Mouse (Mus musculus) embryo, embryonic 10 days (tissue): Measurements from ENCODE around the gene Slc16a11.
A peak's percentile ranks its signal among the peaks of the same experiment; 100 is the strongest.

Source experiments
- DNase-seq: peaks from one replicate; pipeline ENCODE4 v3.0.0-alpha.2; 2015; ENCODE audit warnings: low spot score

Gene Slc16a11

GRCm38 (mm10) chr11:70251853-70252252, 39.3 kb downstream of the Slc16a11 start:
- no peak for DNase-seq

DNA sequence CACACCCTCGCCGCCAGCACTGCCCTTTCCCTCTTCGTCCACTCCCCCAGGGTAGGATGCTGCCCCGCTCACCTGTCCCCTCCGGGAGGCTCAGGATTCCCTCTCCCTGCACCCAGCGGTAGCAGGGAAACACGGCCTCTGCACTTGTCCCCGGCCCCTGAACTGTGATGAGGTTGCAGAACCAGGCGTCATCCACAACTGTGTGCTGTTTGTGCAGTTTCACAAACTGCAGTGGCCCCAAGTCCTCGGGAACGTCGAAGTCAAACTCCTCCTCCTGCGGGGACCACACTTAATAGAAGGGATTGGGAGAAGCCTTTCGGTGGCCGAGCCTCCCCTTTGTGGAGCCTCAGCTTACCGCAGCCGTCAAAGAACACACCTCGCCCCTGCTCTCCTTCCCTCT, 41.8 kb downstream of the Slc16a11 start:
- no peak for DNase-seq

GRCm38 (mm10) chr11:70254931-70255531, 42.5 kb downstream of the Slc16a11 start, which contains the start of gene Alox12:
TSS of gene Alox12 (minus strand) at chr11:70255353.
- DNase-seq = peak; percentile 74

- DNase-seq = no peak
These were observed 46.5 kb downstream of the Slc16a11 start for GRCm38 (mm10) chr11:70259035-70259434.

GRCm38 (mm10) chr11:70265252-70265651, 52.7 kb downstream of the Slc16a11 start:
- no peak for DNase-seq

- DNase-seq = no peak
These were observed 53.3 kb downstream of the Slc16a11 start for GRCm38 (mm10) chr11:70265819-70266218.
